42 mouse cellular contexts compared by ENCODE assay signal in genomic region chr1:136161333-136161921, GRCm38 (mm10). TPM values are rescaled to one million over a fixed set of nuclear protein-coding genes. Genes with fewer than 3 reads are reported as not detected.
"Had no signal": no experiment of that assay in that cellular context is flagged by ENCODE, and none has a peak within 500 bp of the region (broad histone marks: within the 10 kb centered on the region; RNA-seq: fewer than 3 reads in every experiment).

No protein-coding gene starts in this region.

- H3K4me3 ChIP-seq: limb, embryonic 10.5 days; limb, embryonic 12.5 days; limb, embryonic 13.5 days; limb, embryonic 15.5 days; liver, embryonic 12.5 days; liver, embryonic 13.5 days; liver, embryonic 15.5 days; lung, embryonic 15.5 days; megakaryocyte, embryonic 14.5 days; midbrain, embryonic 10.5 days; midbrain, embryonic 12.5 days; midbrain, embryonic 13.5 days; midbrain, embryonic 15.5 days; myocyte; neural tube, embryonic 12.5 days; neural tube, embryonic 13.5 days had no signal

- DNase-seq: left cerebral cortex, postnatal 4 days; liver; liver, embryonic 13.5 days; liver, postnatal 0 days; lung, adult 18-20 months; lung, adult 2 months; lung, embryonic 14.5 days; lung, postnatal 10 days; lung, postnatal 14 days; lung, postnatal 36 days; lung, postnatal 4 days; midbrain, embryonic 14.5 days had no signal

- H3K27ac ChIP-seq: limb, embryonic 10.5 days; limb, embryonic 12.5 days; limb, embryonic 13.5 days; limb, embryonic 15.5 days; liver, embryonic 12.5 days; liver, embryonic 13.5 days; liver, embryonic 14.5 days; liver, embryonic 15.5 days; lung, embryonic 15.5 days; macrophage; midbrain, embryonic 10.5 days; midbrain, embryonic 12.5 days; midbrain, embryonic 13.5 days; midbrain, embryonic 15.5 days; neural tube, embryonic 12.5 days; neural tube, embryonic 13.5 days had no signal

- H3K36me3 ChIP-seq: lung, embryonic 15.5 days had no signal

- ATAC-seq: liver, embryonic 12.5 days; liver, postnatal 0 days; lung, postnatal 0 days; midbrain, embryonic 13.5 days; midbrain, embryonic 15.5 days; midbrain, embryonic 16.5 days had no signal

- H3K4me1 ChIP-seq: limb, embryonic 12.5 days; liver, embryonic 15.5 days; lung, embryonic 15.5 days; megakaryocyte, embryonic 14.5 days; midbrain, embryonic 15.5 days; neural tube, embryonic 12.5 days; neural tube, embryonic 13.5 days had no signal

- H3K9ac ChIP-seq: limb, embryonic 12.5 days; limb, embryonic 13.5 days; limb, embryonic 15.5 days; liver, embryonic 12.5 days; liver, embryonic 13.5 days; liver, embryonic 14.5 days; liver, embryonic 15.5 days; liver, postnatal 0 days; lung, embryonic 14.5 days; lung, embryonic 15.5 days; midbrain, embryonic 12.5 days; midbrain, embryonic 13.5 days; midbrain, embryonic 15.5 days; neural tube, embryonic 12.5 days; neural tube, embryonic 13.5 days had no signal

- H3K4me2 ChIP-seq: limb, embryonic 12.5 days; limb, embryonic 13.5 days; limb, embryonic 15.5 days; liver, embryonic 11.5 days; liver, embryonic 12.5 days; liver, embryonic 13.5 days; liver, embryonic 15.5 days; lung, embryonic 14.5 days; lung, embryonic 15.5 days; midbrain, embryonic 11.5 days; midbrain, embryonic 12.5 days; midbrain, embryonic 13.5 days; midbrain, embryonic 15.5 days; neural tube, embryonic 12.5 days; neural tube, embryonic 13.5 days had no signal

- H3K27me3 ChIP-seq: limb, embryonic 12.5 days; limb, embryonic 13.5 days; limb, embryonic 15.5 days; liver, embryonic 12.5 days; liver, embryonic 13.5 days; liver, embryonic 15.5 days; lung, embryonic 15.5 days; megakaryocyte, embryonic 14.5 days; midbrain, embryonic 12.5 days; midbrain, embryonic 13.5 days; midbrain, embryonic 15.5 days; neural tube, embryonic 12.5 days; neural tube, embryonic 13.5 days had no signal

- H3K9me3 ChIP-seq: limb, embryonic 10.5 days; limb, embryonic 12.5 days; limb, embryonic 13.5 days; limb, embryonic 15.5 days; liver, embryonic 12.5 days; liver, embryonic 13.5 days; liver, embryonic 15.5 days; lung, embryonic 15.5 days; megakaryocyte, embryonic 14.5 days; midbrain, embryonic 10.5 days; midbrain, embryonic 12.5 days; midbrain, embryonic 13.5 days; midbrain, embryonic 15.5 days; neural tube, embryonic 12.5 days; neural tube, embryonic 13.5 days had no signal

RNA-seq across cellular contexts. Expression of gene Mroh3, which starts 51.2 kb away (rescaled TPM):
- total RNA-seq: liver, adult 2 months; megakaryocyte progenitor cell, adult 5-6 weeks; megakaryocyte, adult 5-6 weeks; megakaryocyte-erythroid progenitor cell, adult 5-6 weeks; monocyte, adult 5-6 weeks had no signal
- polyA plus RNA-seq: limb, embryonic 13.5 days; limb, embryonic 15.5 days; liver, adult 2 months; liver, embryonic 11.5 days; liver, embryonic 12.5 days; liver, embryonic 13.5 days; liver, embryonic 15.5 days; liver, embryonic 16.5 days; liver, postnatal 0 days; lung, embryonic 14.5 days; lung, embryonic 16.5 days; macrophage; midbrain, embryonic 10.5 days; midbrain, embryonic 15.5 days; midbrain, embryonic 16.5 days; midbrain, postnatal 0 days; neural tube, embryonic 11.5 days; neural tube, embryonic 12.5 days; neural tube, embryonic 13.5 days had no signal
